Mouse (Mus musculus) liver, postnatal 0 days (tissue): Measurements from ENCODE around the gene Kcnh4.

ENCODE experiments used
- CTCF ChIP-seq: sonication (generic); IDR thresholded peaks from 2 replicates; pipeline ENCODE4 v1.5.1; 2016; ENCODE audit warnings: antibody characterized with exemption, low read depth
- EP300 ChIP-seq: IDR thresholded peaks from 2 replicates; pipeline ENCODE4 v1.6.1; 2016; ENCODE audit warnings: antibody characterized with exemption, low read depth, mild to moderate bottlenecking

- TF ChIP-seq CTCF, result no peak
- TF ChIP-seq EP300, result no peak
Measured at GRCm38 (mm10) chr11:100758707-100759610, 783 bp downstream of the Kcnh4 start.
